Mouse (Mus musculus) intestine, postnatal 0 days (tissue): ENCODE measurements around the gene Pgbd1. TPM values are rescaled to one million over a fixed set of nuclear protein-coding genes. Genes with fewer than 3 reads are reported as not detected.

Experiments used
- ATAC-seq: fragments of 200-750 bp; cut with Nextera tagmentation; 2 replicates; pipeline ENCODE4 v1.8.0; 2017; ENCODE audit warnings: mild to moderate bottlenecking, moderate TSS enrichment, moderate library complexity
- H3K27ac ChIP-seq: fragments of 300-500 bp; sonication (generic); 2 replicates; pipeline ENCODE4 v1.5.1; 2014; ENCODE audit warnings: mild to moderate bottlenecking, low read depth, low read length, moderate library complexity
- H3K27me3 ChIP-seq: fragments of 300-500 bp; sonication (generic); replicated peaks from 2 replicates; pipeline ENCODE4 v1.6.1; 2014; ENCODE audit warnings: low read length, mixed read lengths; ENCODE audit not compliant: control insufficient read depth, insufficient read depth
- H3K36me3 ChIP-seq: fragments of 300-500 bp; sonication (generic); 2 replicates; pipeline ENCODE4 v1.6.1; 2014; ENCODE audit warnings: mild to moderate bottlenecking, moderate library complexity; ENCODE audit not compliant: control insufficient read depth, insufficient read depth
- H3K4me1 ChIP-seq: fragments of 300-500 bp; sonication (generic); replicated peaks from 2 replicates; pipeline ENCODE4 v1.6.1; 2014; ENCODE audit warnings: antibody characterized with exemption, low read length, mixed read lengths; ENCODE audit not compliant: control insufficient read depth, insufficient read depth
- H3K4me2 ChIP-seq: fragments of 300-500 bp; sonication (generic); replicated peaks from 2 replicates; pipeline ENCODE4 v1.6.1; 2014; ENCODE audit warnings: low read depth, mild to moderate bottlenecking, moderate library complexity
- H3K4me3 ChIP-seq: fragments of 300-500 bp; sonication (generic); 2 replicates; pipeline ENCODE4 v1.5.1; 2014; ENCODE audit warnings: low read depth, low read length
- H3K9ac ChIP-seq: fragments of 300-500 bp; sonication (generic); 2 replicates; pipeline ENCODE4 v1.6.1; 2014; ENCODE audit warnings: mild to moderate bottlenecking, low read depth, low read length
- H3K9me3 ChIP-seq: fragments of 300-500 bp; sonication (generic); 2 replicates; pipeline ENCODE4 v1.6.1; 2016; ENCODE audit warnings: mixed run types; ENCODE audit not compliant: control insufficient read depth
- CTCF ChIP-seq: sonication (generic); IDR thresholded peaks from 2 replicates; pipeline ENCODE4 v1.5.1; 2016; ENCODE audit warnings: low read depth, mild to moderate bottlenecking, control low read depth, antibody characterized with exemption, moderate library complexity
- WGBS: fragments of 180-500 bp; shearing (Covaris S2); extraction: QIAGEN DNeasy Blood & Tissue Kit; methylation state at CpG from one replicate; pipeline ENCODE4 v1.1.7; 2014; 5-methylcytosine and 5-hydroxymethylcytosine counted together
- microRNA counts: library from miRNA; unstranded; fragments of <30 nt; microRNA quantifications from one replicate; lab custom pipeline; 2016
- microRNA-seq: library from miRNA; unstranded; fragments of <30 nt; microRNA quantifications from one replicate; pipeline ENCODE4, GENCODE M21; 2016
- polyA plus RNA-seq: library from polyadenylated mRNA; unstranded; fragments of >200 nt; fragmentation: Nextera tagmentation; extraction: Ambion mirVana; gene quantifications from 2 replicates; pipeline ENCODE4 v1.2.1, GENCODE M21; 2015

Gene Pgbd1
- polyA plus RNA-seq, 1 experiment from 2014 or later: 0.47 TPM

DNA sequence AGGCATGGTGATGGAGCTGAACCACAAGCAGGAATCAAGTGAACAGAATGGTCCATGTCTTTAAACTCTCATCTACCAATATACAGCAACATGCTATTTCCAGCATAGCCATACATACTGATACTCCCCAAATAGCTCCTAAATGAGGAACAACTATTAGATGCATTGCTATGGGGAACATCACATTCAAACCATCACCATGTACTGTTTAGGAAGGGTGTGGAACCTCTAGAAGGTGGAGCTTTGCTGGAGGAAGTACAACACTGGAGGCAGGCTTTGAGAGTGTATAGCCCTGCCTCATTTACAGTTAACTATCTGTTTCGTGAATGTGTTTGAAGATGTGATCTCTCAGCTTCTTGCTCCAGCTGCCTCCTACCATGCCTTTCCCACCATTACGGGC is 63.1 kb downstream of the Pgbd1 start:
- WGBS: 82% methylated on average over 2 of the region's 2 CpGs
- no peak for TF ChIP-seq CTCF

DNA sequence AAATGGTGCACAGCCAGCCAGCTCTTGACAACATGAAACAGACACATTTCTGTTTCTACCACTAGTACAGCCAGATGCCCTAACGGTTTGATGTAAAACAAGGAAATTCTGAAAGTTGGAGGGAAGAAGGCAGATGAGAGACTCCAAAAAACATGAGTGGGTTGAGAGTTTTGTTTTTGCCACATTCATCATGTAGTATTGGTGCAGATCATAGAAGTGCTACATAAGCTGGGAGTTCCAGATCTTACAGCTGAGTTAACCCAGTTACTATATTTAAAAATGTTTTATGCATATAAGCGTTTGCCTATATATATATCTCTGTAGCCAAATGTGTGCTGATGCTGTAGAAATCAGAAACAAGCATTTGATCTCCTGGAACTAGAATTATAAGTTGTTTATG is 68.2 kb downstream of the Pgbd1 start:
- WGBS: 89% methylated on average over 2 of the region's 2 CpGs
- Histone ChIP-seq H3K4me3 (no peak overlapping the region), H3K4me2 (no peak overlapping the region), H3K4me1 (no peaks in the 10 kb centered on the region), H3K27me3 (no peaks in the 10 kb centered on the region), H3K27ac (no peak overlapping the region), H3K9me3 (no peaks in the 10 kb centered on the region), H3K9ac (no peak overlapping the region), H3K36me3 (peaks cover 26% of the 10 kb centered on the region)
- ATAC-seq: no peak
- TF ChIP-seq CTCF: no peak

More for the DNA sequence above, 63.1 kb downstream of the Pgbd1 start:
- Histone ChIP-seq H3K36me3 (no peaks in the 10 kb centered on the region), H3K4me1 (no peaks in the 10 kb centered on the region), H3K4me2 (no peak overlapping the region), H3K9me3 (no peaks in the 10 kb centered on the region), H3K27ac (no peak overlapping the region), H3K27me3 (no peaks in the 10 kb centered on the region), H3K9ac (no peak overlapping the region), H3K4me3 (no peak overlapping the region)
- ATAC-seq: no peak

MicroRNAs encoded within 50 kb of the gene (microRNA counts, 519-probe panel; counts per million panel counts)
- 3,802 counts per million, percentile 52 among the panel's probes with 10 or more counts for microRNA mmu-miR-1896 (lab: Ali Mortazavi, UCI)

Small RNA genes within 50 kb of the gene (microRNA-seq; reads per million reads assigned to microRNA genes)
- not detected for gene Mir1896
- not detected for gene Mir6942

Other genes starting within 250 kb of the Pgbd1 start
- gene Gpx5, start 148.3 kb downstream of the Pgbd1 start, polyA plus RNA-seq: not detected in 2 replicates
- not detected in 2 replicates for gene Gpx6, start 128.9 kb downstream of the Pgbd1 start, polyA plus RNA-seq
- not detected in 2 replicates for gene Olfr1367, start 94.1 kb downstream of the Pgbd1 start, polyA plus RNA-seq
- 3.5 and 3.9 TPM in 2 replicates for gene Zscan12, start 78.2 kb downstream of the Pgbd1 start, polyA plus RNA-seq
- gene Zkscan3, start 38.3 kb downstream of the Pgbd1 start, polyA plus RNA-seq: 37.1 and 40.6 TPM in 2 replicates
- gene Zscan26, start 12.7 kb upstream of the Pgbd1 start, polyA plus RNA-seq: 11.4 and 14.7 TPM in 2 replicates
- 2.1 and 2.7 TPM in 2 replicates for gene Nkapl, start 27.5 kb upstream of the Pgbd1 start, polyA plus RNA-seq
- 1.4 and 2.3 TPM in 2 replicates for gene Zkscan4, start 37.8 kb upstream of the Pgbd1 start, polyA plus RNA-seq
- gene Gm10065, start 38.4 kb upstream of the Pgbd1 start, polyA plus RNA-seq: not detected in 2 replicates
- gene AK157302, start 54.2 kb upstream of the Pgbd1 start, polyA plus RNA-seq: 0.12 and 0.30 TPM in 2 replicates
- gene Gm11273, start 60.4 kb upstream of the Pgbd1 start, polyA plus RNA-seq: 14.1 and 19.3 TPM in 2 replicates
- gene Zkscan8, start 90.1 kb upstream of the Pgbd1 start, polyA plus RNA-seq: 1.6 and 2.0 TPM in 2 replicates
- 0.14 TPM in 1 of 2 replicates, not detected in the other for gene Olfr1366, start 101.8 kb upstream of the Pgbd1 start, polyA plus RNA-seq
- gene Olfr1535, start 118.8 kb upstream of the Pgbd1 start, polyA plus RNA-seq: not detected in 2 replicates
- gene Olfr1364, start 140.7 kb upstream of the Pgbd1 start, polyA plus RNA-seq: not detected in 2 replicates
- gene Olfr1362, start 173.0 kb upstream of the Pgbd1 start, polyA plus RNA-seq: not detected in 2 replicates
- 0.04 TPM in 1 of 2 replicates, not detected in the other for gene Olfr11, start 201.5 kb upstream of the Pgbd1 start, polyA plus RNA-seq
- not detected in 2 replicates for gene Olfr1361, start 222.3 kb upstream of the Pgbd1 start, polyA plus RNA-seq
- not detected in 2 replicates for gene Olfr1360, start 236.3 kb upstream of the Pgbd1 start, polyA plus RNA-seq